27 mouse cellular contexts compared by ENCODE assay signal in the genomic region with DNA sequence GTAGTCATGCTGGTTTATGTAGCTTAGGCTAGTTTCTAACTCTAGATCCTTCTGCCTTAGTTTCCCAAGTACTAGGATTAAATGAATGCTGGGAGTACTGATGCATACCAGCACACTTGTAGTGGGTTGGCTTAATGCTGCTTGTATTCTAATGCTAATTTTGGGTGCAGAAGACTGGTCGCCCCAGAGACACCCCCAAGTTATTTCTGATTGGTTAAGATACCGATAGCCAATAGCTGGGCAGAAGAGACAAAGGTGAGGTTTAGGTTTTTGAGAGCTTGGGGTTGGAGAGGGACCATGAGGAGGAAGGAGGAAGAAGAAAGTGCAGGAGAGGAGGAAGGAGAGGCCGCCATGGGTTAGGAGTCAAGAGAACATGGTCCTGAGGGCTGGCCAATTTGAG. TPM values are rescaled to one million over a fixed set of nuclear protein-coding genes. Genes with fewer than 3 reads are reported as not detected.
"Had no signal": no experiment of that assay in that cellular context is flagged by ENCODE, and none has a peak within 500 bp of the region (broad histone marks: within the 10 kb centered on the region; RNA-seq: fewer than 3 reads in every experiment).

No protein-coding gene starts in this region.

- DNase-seq: gastrocnemius, adult 2 months; gastrocnemius, postnatal 10 days; gastrocnemius, postnatal 25 days; heart, adult 18-20 months; heart, postnatal 10 days; heart, postnatal 4 days; kidney, adult 18-20 months; kidney, adult 8-10 months; kidney, postnatal 10 days; kidney, postnatal 25 days; kidney, postnatal 4 days; left cerebral cortex, postnatal 4 days had no signal

- H3K27ac ChIP-seq: gastrocnemius, adult 2 months; heart, embryonic 10.5 days; hindbrain, embryonic 10.5 days; hindbrain, embryonic 12.5 days; hindbrain, embryonic 14.5 days; intestine, embryonic 15.5 days; layer of hippocampus, adult 2 months; left cerebral cortex, adult 2 months; limb, embryonic 13.5 days; limb, embryonic 15.5 days; liver, embryonic 12.5 days; liver, embryonic 14.5 days had no signal

- H3K9me3 ChIP-seq: heart, embryonic 10.5 days; heart, embryonic 12.5 days; hindbrain, embryonic 10.5 days; hindbrain, embryonic 12.5 days; intestine, embryonic 15.5 days; limb, embryonic 13.5 days; limb, embryonic 15.5 days; liver, embryonic 12.5 days had no signal

- H3K4me3 ChIP-seq: gastrocnemius, adult 2 months; heart, embryonic 10.5 days; heart, embryonic 12.5 days; hindbrain, embryonic 10.5 days; hindbrain, embryonic 12.5 days; intestine, embryonic 15.5 days; layer of hippocampus, adult 2 months; left cerebral cortex, adult 2 months; limb, embryonic 13.5 days; limb, embryonic 15.5 days; liver, embryonic 12.5 days had no signal

- H3K4me2 ChIP-seq: heart, embryonic 12.5 days; hindbrain, embryonic 12.5 days; hindbrain, embryonic 14.5 days; intestine, embryonic 15.5 days; limb, embryonic 13.5 days; limb, embryonic 15.5 days; liver, embryonic 12.5 days had no signal

- H3K9ac ChIP-seq: heart, embryonic 12.5 days; hindbrain, embryonic 12.5 days; hindbrain, embryonic 14.5 days; intestine, embryonic 15.5 days; limb, embryonic 13.5 days; limb, embryonic 15.5 days; liver, embryonic 12.5 days; liver, embryonic 14.5 days had no signal

- H3K27me3 ChIP-seq: heart, embryonic 12.5 days; hindbrain, embryonic 12.5 days; intestine, embryonic 15.5 days; limb, embryonic 13.5 days; limb, embryonic 15.5 days; liver, embryonic 12.5 days had no signal

- ATAC-seq: hindbrain, embryonic 16.5 days; inflammation-experienced regulatory T-cells, adult 6 months; intestine, embryonic 15.5 days; intestine, postnatal 0 days; liver, embryonic 12.5 days had no signal

RNA-seq across cellular contexts. Expression of a gene that starts 18.6 kb away (rescaled TPM):
- polyA plus RNA-seq: inflammation-experienced regulatory T-cells, adult 6 months had no signal
